Mouse (Mus musculus): Measurements from ENCODE around the gene Ccdc62. TPM values are rescaled to one million over a fixed set of nuclear protein-coding genes. Genes with fewer than 3 reads are reported as not detected.

The Ccdc62 gene
- 2.3 and 3.8 TPM in 2 replicates for polyA plus RNA-seq (2012; rRNA removed)

DNA sequence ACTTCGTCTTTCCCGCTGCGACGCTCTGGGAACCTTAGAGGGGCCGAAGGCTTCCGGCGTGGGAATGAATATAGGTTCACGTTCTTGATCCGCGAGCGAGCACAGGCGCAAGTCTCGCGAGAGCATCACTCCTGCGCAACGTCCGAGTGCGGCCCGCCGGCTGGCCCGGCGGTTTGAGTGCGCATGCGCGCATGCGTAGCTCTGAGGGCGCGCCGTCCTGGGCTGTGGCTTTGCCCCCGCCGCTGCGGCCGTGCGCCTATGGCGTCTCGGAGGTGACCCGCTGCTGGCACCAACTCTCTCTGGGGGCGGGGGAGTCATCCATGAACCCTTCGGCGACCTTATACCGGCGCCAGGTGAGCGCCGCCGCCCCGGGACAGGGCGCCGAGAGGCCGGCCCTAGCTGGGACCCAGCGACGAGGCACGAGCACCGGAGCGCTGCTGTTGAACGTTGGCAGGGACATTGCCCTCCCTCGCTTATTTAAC is at the start of gene Ccdc62:
Gene Ccdc62 (plus strand): TSS at position 172 of the 482 bp plus-strand sequence.
- Histone ChIP-seq H3K4me3 (ENCODE audit: control insufficient read depth, insufficient read depth, low read length) (peak within 1 kb of the TSS; percentile 67), H3K27ac (ENCODE audit: control insufficient read depth, insufficient read depth, low read length) (no peak within 1 kb of the TSS; the same call in 1 of the 2 replicates), H3K4me1 (replicated peaks; ENCODE audit: control insufficient read depth, insufficient read depth, low read length) (peaks cover 5% of the 10 kb centered on the region; the same call in 1 of the 2 replicates), H3K27me3 (ENCODE audit: control insufficient read depth, insufficient read depth, low read length) (no peaks in the 10 kb centered on the region), H3K36me3 (ENCODE audit: control insufficient read depth, insufficient read depth, low read length) (peaks cover 13% of the 10 kb centered on the region)
- TF ChIP-seq CTCF (IDR thresholded peaks at IDR 0.05; ENCODE audit: borderline replicate concordance, control insufficient read depth, extremely low read depth, insufficient read depth, low read length, poor library complexity) (peak; percentile 57; the same call in 1 of the 2 replicates), POLR2A (IDR thresholded peaks at IDR 0.05; ENCODE audit: control insufficient read depth, extremely low read depth, insufficient read depth, low read length, poor library complexity) (peak; percentile 98)
- DNase-seq = peak; percentile 90
- under 1% methylated on average over 56 of the region's 56 CpGs for WGBS

DNA sequence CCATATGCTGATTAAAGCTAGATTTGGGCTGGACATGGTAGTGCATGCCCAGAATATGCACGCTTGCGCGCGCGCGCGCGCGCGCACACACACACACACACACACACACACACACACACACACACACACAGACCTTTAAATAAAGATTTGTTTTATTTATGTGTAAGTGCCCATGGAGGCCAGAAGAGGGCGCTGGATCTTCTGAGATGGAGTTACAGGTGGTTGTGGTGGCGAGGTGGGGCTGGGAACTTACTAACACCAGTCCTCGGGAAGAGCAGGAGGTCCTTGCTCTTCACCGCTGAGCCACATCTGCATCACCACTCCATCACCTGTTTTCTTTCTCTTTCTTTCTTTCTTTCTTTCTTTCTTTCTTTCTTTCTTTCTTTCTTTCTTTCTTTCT is 49.7 kb upstream of the Ccdc62 start:
- Histone ChIP-seq H3K27ac (ENCODE audit: control insufficient read depth, insufficient read depth, low read length) (no peak overlapping the region), H3K4me1 (replicated peaks; ENCODE audit: control insufficient read depth, insufficient read depth, low read length) (no peaks in the 10 kb centered on the region), H3K36me3 (ENCODE audit: control insufficient read depth, insufficient read depth, low read length) (no peaks in the 10 kb centered on the region), H3K4me3 (ENCODE audit: control insufficient read depth, insufficient read depth, low read length) (no peak overlapping the region), H3K27me3 (ENCODE audit: control insufficient read depth, insufficient read depth, low read length) (no peaks in the 10 kb centered on the region; the same call in 1 of the 2 replicates)
- no peak for DNase-seq
- TF ChIP-seq POLR2A (IDR thresholded peaks at IDR 0.05; ENCODE audit: control insufficient read depth, extremely low read depth, insufficient read depth, low read length, poor library complexity) (no peak), CTCF (IDR thresholded peaks at IDR 0.05; ENCODE audit: borderline replicate concordance, control insufficient read depth, extremely low read depth, insufficient read depth, low read length, poor library complexity) (no peak)
- WGBS = 89% methylated on average over 14 of the region's 14 CpGs

DNA sequence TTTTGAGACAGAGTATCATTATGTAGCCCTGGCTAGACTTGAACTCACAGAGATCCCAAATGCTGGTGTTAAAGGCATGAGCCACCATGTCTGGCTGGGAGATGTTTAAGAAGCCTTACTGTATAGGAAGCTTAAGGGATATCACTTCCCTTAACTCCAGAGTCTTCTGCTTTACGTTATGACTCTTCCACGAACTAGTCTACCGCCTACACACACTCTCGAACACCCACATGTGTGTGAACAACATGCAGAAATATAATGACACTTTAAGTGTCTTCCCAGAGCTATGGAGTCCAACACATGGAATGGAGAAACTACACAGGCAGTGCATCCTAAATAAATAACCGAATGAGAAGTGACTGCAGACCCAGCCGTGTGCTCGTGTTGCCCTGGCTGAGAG is 46.6 kb upstream of the Ccdc62 start:
- TF ChIP-seq POLR2A (IDR thresholded peaks at IDR 0.05; ENCODE audit: control insufficient read depth, extremely low read depth, insufficient read depth, low read length, poor library complexity) (no peak), CTCF (IDR thresholded peaks at IDR 0.05; ENCODE audit: borderline replicate concordance, control insufficient read depth, extremely low read depth, insufficient read depth, low read length, poor library complexity) (no peak)
- H3K27ac ChIP-seq (ENCODE audit: control insufficient read depth, insufficient read depth, low read length) = no peak overlapping the region
- no peaks in the 10 kb centered on the region for H3K36me3 ChIP-seq (ENCODE audit: control insufficient read depth, insufficient read depth, low read length)
- 69% methylated on average over 7 of the region's 7 CpGs for WGBS
- no peak for DNase-seq
- no peaks in the 10 kb centered on the region for H3K4me1 ChIP-seq (replicated peaks; ENCODE audit: control insufficient read depth, insufficient read depth, low read length)
- H3K4me3 ChIP-seq (ENCODE audit: control insufficient read depth, insufficient read depth, low read length) = no peak overlapping the region
- no peaks in the 10 kb centered on the region for H3K27me3 ChIP-seq (ENCODE audit: control insufficient read depth, insufficient read depth, low read length)

DNA sequence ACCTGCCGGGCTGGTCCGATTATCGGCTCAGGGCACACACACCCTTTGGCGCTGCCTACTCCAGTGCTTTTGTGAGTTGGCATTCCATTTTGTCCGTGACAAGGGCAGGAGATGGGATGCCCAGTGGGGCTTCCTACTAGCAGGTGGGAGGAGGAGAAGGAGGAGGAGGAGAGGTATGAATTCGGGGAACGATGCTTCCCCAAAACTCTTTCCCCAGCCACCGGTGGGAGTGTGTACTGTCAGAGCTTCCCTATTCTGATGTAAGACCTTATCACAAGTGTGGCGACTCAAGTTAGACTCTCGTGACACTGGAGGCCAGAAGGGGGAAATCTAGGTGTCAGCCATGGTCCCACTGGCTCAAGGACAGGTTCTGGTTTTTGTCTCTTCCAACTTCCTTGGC is 46.1 kb upstream of the Ccdc62 start:
- DNase-seq = no peak
- Histone ChIP-seq H3K4me1 (replicated peaks; ENCODE audit: control insufficient read depth, insufficient read depth, low read length) (no peaks in the 10 kb centered on the region), H3K4me3 (ENCODE audit: control insufficient read depth, insufficient read depth, low read length) (no peak overlapping the region), H3K27me3 (ENCODE audit: control insufficient read depth, insufficient read depth, low read length) (no peaks in the 10 kb centered on the region), H3K36me3 (ENCODE audit: control insufficient read depth, insufficient read depth, low read length) (no peaks in the 10 kb centered on the region), H3K27ac (ENCODE audit: control insufficient read depth, insufficient read depth, low read length) (no peak overlapping the region)
- WGBS = 48% methylated on average over 10 of the region's 10 CpGs
- no peak for TF ChIP-seq CTCF (IDR thresholded peaks at IDR 0.05; ENCODE audit: borderline replicate concordance, control insufficient read depth, extremely low read depth, insufficient read depth, low read length, poor library complexity)
- TF ChIP-seq POLR2A (IDR thresholded peaks at IDR 0.05; ENCODE audit: control insufficient read depth, extremely low read depth, insufficient read depth, low read length, poor library complexity) = no peak

DNA sequence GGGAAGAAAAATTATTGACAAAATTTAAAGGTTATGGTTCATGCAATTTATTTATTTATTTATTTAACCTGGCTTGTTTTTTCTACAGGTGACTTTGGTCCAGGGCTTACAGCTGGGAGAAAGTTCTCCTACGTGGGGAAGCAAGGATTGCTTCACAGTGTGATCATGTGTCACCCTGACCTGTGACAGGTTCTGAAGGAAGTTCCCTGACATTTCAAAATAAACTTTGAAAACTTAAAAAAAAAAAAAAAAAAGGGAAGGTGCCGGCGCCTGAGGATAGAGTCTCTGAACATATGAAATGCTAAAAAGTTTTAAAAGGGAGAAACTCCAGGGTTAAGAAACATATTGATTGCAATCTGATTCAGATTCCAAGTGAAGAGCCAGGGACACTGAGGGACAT is 44.1 kb upstream of the Ccdc62 start:
- WGBS = 66% methylated on average over 3 of the region's 3 CpGs
- DNase-seq = no peak
- Histone ChIP-seq H3K36me3 (ENCODE audit: control insufficient read depth, insufficient read depth, low read length) (no peaks in the 10 kb centered on the region), H3K4me1 (replicated peaks; ENCODE audit: control insufficient read depth, insufficient read depth, low read length) (no peaks in the 10 kb centered on the region), H3K27ac (ENCODE audit: control insufficient read depth, insufficient read depth, low read length) (no peak overlapping the region), H3K4me3 (ENCODE audit: control insufficient read depth, insufficient read depth, low read length) (no peak overlapping the region), H3K27me3 (ENCODE audit: control insufficient read depth, insufficient read depth, low read length) (no peaks in the 10 kb centered on the region)
- TF ChIP-seq POLR2A (IDR thresholded peaks at IDR 0.05; ENCODE audit: control insufficient read depth, extremely low read depth, insufficient read depth, low read length, poor library complexity) (no peak), CTCF (IDR thresholded peaks at IDR 0.05; ENCODE audit: borderline replicate concordance, control insufficient read depth, extremely low read depth, insufficient read depth, low read length, poor library complexity) (no peak)

DNA sequence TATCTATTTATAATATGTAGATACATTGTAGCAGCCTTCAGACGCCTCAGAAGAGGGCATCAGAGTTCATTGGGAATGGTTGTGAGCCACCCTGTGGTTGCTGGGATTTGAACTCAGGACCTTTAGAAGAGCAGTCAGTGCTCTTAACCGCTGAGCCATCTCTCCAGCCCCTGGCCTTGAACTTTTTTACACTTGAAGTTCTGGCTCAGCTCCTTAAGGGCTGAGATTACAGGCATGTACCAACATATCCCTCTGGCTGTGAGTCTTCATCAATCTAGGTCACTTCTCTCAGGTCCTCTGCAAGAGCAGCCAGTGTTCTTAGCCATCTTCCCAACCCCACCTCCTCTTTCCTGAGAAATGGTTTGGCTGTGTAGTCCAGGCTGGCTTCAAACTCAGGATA is 40.2 kb upstream of the Ccdc62 start:
- no peak for DNase-seq
- no peaks in the 10 kb centered on the region for H3K36me3 ChIP-seq (ENCODE audit: control insufficient read depth, insufficient read depth, low read length)
- no peak overlapping the region for H3K4me3 ChIP-seq (ENCODE audit: control insufficient read depth, insufficient read depth, low read length)
- 0 out of 2 replicates have a peak, but pooled peaks cover 2% of the 10 kb centered on the region for H3K4me1 ChIP-seq (replicated peaks; ENCODE audit: control insufficient read depth, insufficient read depth, low read length)
- H3K27ac ChIP-seq (ENCODE audit: control insufficient read depth, insufficient read depth, low read length) = no peak overlapping the region
- no peak for TF ChIP-seq CTCF (IDR thresholded peaks at IDR 0.05; ENCODE audit: borderline replicate concordance, control insufficient read depth, extremely low read depth, insufficient read depth, low read length, poor library complexity)
- TF ChIP-seq POLR2A (IDR thresholded peaks at IDR 0.05; ENCODE audit: control insufficient read depth, extremely low read depth, insufficient read depth, low read length, poor library complexity) = no peak
- 89% methylated on average over 2 of the region's 2 CpGs for WGBS
- H3K27me3 ChIP-seq (ENCODE audit: control insufficient read depth, insufficient read depth, low read length) = no peaks in the 10 kb centered on the region

DNA sequence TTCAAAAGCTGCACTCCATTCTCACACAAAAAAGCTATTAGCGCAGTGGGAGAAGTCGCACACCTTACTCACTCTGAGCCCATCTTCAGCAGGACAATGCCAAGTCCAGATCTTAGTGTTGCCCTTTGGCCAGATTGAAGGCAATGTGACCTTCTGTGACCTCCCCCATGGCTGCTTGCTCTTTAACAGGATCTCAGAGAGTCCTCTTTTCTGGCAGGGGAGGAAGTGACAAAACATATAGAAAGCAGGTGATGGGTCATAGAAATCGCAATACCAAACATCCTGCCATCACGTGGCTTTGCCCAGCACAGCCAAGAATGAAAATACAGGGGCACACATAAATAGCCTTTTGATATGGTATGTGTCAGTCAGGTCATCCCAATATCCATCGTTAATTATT is 39.5 kb upstream of the Ccdc62 start:
- DNase-seq = no peak
- TF ChIP-seq POLR2A (IDR thresholded peaks at IDR 0.05; ENCODE audit: control insufficient read depth, extremely low read depth, insufficient read depth, low read length, poor library complexity) (no peak), CTCF (IDR thresholded peaks at IDR 0.05; ENCODE audit: borderline replicate concordance, control insufficient read depth, extremely low read depth, insufficient read depth, low read length, poor library complexity) (no peak)
- H3K4me3 ChIP-seq (ENCODE audit: control insufficient read depth, insufficient read depth, low read length) = no peak overlapping the region
- H3K27me3 ChIP-seq (ENCODE audit: control insufficient read depth, insufficient read depth, low read length) = no peaks in the 10 kb centered on the region
- 0 out of 2 replicates have a peak, but pooled peaks cover 2% of the 10 kb centered on the region for H3K4me1 ChIP-seq (replicated peaks; ENCODE audit: control insufficient read depth, insufficient read depth, low read length)
- H3K36me3 ChIP-seq (ENCODE audit: control insufficient read depth, insufficient read depth, low read length) = no peaks in the 10 kb centered on the region
- no peak overlapping the region for H3K27ac ChIP-seq (ENCODE audit: control insufficient read depth, insufficient read depth, low read length)
- 83% methylated on average over 5 of the region's 5 CpGs for WGBS
